Mouse (Mus musculus): Measurements from ENCODE around the gene 4931409K22Rik. TPM values are rescaled to one million over a fixed set of nuclear protein-coding genes. Genes with fewer than 3 reads are reported as not detected.
"Not testable (repeated sequence)": the region's sequence is repeated elsewhere in the genome, so short reads cannot be mapped to it uniquely, and the experiment has no call there.

The 4931409K22Rik gene
- total RNA-seq, 2 experiments from 2014 or later, result not detected

DNA sequence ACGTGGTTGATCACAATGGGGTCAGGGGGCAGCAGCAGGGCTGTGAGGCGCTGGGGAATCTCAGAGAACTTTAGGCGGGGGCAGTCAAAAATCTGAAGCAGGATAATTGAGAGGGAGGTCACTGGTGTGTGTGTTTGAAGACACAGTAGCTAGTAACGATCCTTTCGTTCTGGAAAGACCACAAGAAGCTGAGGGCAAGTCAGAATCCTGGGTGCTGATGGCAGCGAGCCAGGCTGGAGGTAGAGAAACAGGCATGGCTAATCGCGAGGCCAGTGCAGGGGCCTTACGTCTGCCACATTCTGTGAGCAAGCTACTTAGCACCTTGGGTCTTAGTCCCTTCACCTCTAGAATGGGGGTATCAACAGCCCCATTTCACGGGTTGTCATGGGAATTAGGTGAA lies 37.3 kb upstream of the 4931409K22Rik start:
- DNase-seq (ENCODE audit: low spot score), result no peak

DNA sequence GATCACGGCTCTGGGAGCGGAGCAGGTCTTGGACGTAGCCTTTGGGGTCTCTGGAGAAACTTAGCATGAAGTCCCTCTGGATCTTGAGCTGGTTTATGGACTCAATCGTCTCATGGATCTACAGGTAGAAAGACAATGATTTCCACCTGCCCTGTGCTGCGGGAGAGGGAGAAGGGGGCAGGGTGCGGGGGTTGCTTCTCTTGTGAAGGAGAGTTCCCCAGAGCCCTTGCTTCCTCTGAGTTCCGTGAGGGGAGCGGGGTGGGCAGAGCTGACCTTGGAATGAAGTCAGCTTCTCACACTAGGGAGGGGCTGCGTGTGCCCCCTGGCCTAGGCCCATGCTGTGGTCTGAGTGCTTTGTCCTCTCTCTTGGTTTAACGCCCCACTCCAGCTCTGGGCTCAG lies 36.6 kb upstream of the 4931409K22Rik start:
- no peak for DNase-seq (ENCODE audit: low spot score)

DNA sequence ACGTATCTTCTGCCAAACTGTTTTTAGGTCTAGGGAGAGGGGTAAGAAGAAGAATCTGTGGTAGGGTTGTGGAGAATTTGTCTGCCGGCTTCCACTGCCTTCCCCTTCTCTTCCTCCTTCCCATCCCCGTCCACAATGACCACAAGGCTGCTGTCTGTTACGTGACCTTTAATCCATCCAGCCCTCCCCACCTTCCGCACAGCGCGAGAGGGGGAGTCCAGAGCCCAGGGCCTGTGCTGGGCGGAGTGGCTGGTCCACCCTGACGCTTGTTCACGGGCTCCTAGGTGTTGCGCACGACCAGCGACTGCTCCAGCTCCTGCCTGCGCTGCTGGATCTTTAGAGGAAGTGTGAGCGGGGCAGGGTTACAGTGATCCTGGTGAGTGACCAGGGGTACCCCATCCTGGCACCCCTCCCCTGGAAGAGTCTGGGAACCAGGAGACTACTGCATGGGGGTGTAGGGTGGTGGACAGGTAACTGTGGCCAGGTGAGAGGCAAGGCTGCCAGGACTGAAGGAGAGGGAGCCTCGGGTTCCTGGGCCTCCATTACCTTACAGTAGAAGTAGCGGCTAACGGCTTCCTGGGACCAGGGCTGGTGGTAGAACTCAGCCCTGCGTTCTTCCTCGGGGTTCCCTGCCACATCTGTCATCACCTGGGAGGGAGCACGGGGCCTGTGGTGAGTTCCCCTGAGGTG lies 36.0 kb upstream of the 4931409K22Rik start:
- no peak for DNase-seq (ENCODE audit: low spot score)

DNA sequence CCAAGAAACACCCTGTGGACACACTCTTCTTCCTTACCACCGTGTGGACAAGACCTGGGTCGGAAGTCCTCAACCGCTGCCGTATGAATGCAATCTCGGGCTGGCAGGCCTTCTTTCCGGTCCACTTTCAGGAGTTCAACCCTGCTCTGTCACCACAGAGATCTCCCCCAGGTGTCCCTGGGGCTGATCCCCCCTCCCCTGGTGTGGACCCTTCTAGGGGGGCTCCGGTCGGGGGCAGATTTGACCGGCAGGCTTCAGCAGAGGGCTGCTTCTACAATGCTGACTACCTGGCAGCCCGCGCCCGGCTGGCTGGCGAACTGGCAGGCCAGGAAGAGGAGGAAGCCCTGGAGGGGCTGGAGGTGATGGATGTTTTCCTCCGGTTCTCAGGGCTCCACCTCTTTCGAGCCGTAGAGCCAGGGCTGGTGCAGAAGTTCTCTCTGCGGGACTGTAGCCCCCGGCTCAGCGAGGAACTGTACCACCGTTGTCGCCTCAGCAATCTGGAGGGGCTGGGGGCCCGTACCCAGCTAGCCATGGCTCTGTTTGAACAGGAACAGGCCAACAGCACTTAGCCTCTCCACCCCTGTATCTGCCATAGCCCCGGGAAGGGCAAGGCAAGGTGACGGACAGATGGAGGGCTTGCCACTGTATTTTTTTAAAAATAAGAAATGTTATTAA lies 35.3 kb upstream of the 4931409K22Rik start:
- DNase-seq (ENCODE audit: low spot score), result no peak

DNA sequence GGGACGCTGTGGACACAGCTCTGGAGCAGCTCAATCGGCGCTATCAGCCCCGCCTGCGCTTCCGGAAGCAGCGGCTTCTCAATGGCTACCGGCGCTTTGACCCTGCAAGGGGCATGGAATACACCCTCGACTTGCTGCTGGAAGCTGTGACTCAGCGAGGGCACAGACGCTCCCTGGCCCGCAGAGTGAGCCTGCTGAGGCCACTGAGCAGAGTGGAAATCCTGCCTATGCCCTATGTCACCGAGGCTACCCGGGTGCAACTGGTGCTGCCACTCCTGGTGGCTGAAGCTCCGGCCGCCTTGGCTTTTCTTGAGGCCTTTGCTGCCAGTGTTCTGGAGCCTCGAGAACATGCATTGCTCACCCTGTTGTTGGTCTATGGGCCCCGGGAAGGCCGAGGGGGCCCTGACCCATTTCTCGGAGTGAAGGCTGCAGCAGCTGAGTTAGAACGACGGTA lies 34.7 kb upstream of the 4931409K22Rik start:
- DNase-seq (ENCODE audit: low spot score), result no peak

DNA sequence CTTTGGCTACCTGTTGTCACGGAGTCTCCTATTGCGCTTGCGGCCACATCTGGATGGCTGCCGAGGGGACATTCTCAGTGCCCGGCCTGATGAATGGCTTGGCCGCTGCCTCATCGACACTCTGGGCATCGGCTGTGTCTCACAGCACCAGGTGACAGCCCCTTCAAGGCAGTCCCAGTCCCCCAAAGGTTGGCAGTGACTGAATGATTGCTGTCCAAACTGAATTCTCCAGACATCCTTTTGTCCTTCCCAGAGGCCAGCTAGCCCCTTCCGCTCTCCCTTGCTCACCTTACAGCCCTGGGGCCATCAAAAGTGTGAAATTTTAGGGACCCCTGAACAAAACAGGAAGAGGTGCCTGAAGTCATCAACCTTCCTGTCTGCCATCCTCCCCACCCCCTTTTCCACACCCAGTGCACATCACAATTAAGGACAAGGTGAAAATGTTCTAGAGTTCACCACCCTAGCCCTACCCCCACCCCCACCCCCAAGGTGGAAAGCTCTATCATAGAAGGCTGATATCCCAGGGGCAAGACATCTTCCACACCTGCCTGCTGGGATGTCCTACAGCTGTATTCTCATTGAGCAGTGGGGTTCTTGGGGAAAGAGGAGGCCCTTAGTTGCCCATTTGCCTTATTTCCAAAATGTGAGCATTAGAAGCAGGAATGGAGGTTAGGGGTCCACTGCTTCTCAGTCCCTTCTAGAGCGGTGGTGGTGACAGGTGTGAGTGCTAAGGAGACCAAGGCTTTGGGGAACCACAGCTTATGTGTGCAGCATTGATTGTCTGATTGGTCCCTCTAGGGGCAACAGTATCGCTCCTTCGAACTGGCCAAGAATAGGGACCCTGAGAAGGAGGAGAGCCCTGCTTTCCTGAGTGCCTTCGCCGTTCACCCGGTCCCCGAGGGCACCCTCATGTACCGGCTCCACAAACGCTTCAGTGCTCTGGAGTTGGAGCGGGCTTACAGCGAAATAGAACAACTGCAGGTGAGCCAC lies 33.2 kb upstream of the 4931409K22Rik start:
- DNase-seq (ENCODE audit: low spot score), result no peak

DNA sequence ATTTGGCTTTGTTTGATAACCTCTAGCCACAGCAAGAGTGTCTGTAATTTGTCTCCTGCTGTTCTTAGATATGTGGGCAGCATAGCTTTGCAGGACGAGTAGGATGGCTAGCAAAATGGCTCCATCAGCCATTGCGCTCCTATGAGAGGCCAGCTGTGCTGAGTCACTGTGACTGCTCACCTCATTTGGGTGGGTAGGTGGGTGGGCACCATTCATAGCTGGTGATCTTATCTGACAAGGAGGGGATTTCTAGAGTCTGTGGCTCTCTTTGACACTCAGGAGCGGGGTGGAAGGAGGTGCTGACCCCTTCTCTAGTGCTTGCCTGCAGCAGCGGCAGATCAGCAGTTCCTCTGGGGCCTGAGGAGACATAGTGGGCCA lies 30.6 kb upstream of the 4931409K22Rik start:
- DNase-seq (ENCODE audit: low spot score), result no peak

DNA sequence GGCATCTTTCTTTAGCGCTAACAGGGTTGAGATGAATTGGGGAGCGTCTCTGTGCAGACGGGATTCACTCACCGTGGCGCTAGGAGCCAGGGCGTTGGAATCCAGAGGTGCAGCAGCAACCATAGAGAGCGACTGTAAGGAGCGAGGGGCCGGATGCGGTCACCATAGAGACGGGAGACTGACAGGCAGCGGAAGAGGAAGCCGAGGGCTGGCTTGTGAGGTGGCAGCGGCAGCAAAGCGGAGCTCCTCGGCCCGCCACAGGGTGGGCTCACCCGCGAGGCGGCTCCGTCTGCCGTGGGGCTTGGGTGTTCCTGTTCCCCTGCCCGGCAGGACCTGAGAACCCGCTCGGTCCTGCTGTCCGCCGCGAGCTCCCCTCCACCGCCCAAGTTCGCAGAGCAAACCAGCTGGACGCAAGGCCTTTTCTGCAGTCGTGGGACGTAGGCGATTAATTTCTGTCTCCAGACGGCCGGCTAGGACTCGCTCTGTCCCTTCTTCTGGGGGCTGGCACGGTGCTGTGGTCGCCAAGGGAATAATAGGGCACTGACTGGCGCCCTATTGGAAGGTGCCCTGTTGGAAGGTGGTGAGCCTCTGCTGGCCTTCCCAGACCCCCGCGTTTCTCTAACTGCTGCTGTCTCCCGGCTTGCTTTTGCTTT lies 30.1 kb upstream of the 4931409K22Rik start, which contains the start of gene Chpf2:
Chpf2 (plus strand) TSS at position 195 of the 653 bp plus-strand sequence.
- peak; percentile 81 for DNase-seq (ENCODE audit: low spot score)

DNA sequence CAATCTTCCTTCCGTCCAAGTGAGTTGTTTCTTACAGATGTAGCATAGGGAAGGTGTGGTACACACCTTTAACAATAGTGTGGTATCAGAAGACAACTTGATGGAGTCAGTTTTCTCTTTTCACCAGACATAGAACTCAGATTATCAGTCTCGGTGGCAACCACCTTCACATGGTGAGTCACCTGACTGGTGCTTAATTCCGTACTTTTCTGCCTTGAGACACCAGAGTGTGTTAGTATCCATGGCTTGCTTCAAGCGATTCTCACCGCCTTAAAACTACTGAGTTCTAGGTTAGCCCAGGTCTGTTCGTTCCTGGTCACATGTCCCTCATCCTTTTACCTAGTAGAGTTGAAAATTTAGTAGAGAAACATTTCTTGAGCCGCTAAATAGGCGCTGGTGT lies 29.5 kb upstream of the 4931409K22Rik start:
- no peak for DNase-seq (ENCODE audit: low spot score)

DNA sequence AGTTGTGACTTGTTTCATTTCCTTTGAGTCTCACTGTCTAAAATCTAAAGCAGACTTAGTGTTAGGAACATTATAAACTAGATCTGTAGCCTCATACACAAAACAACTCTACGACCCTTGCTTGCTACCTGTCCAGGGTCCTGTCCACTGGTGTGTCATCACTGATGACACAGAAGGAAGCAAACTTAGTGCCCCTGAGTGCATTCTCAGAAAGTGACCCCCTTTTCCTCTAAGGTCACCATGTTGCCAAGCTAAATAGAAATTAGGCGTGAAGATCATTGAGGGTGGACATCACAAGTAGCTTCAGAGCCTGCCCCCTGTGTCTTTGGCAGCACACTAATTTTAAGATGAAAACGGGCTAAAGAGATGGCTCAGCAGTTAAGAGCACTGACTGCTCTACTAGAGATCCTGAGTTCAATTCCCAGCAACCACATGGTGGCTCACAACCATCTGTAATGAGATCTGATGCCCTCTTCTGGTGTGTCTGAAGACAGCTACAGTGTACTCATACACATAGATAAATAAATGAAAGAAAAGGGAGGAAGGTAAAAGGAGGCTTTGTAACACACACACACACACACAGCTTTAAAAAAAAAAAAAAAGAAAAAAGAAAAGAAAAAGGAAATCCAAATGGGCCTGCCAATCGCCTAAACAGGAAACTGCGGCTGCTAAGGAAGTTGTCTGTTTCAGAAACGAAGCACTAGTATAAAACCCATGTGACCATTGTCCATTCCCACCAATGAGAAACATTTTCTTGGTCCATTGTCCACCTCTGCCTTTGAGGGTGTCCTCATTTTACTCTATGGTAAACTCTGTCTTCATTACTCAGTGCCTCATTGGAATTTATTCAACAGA lies 21.7 kb upstream of the 4931409K22Rik start:
- DNase-seq (ENCODE audit: low spot score), result no peak

DNA sequence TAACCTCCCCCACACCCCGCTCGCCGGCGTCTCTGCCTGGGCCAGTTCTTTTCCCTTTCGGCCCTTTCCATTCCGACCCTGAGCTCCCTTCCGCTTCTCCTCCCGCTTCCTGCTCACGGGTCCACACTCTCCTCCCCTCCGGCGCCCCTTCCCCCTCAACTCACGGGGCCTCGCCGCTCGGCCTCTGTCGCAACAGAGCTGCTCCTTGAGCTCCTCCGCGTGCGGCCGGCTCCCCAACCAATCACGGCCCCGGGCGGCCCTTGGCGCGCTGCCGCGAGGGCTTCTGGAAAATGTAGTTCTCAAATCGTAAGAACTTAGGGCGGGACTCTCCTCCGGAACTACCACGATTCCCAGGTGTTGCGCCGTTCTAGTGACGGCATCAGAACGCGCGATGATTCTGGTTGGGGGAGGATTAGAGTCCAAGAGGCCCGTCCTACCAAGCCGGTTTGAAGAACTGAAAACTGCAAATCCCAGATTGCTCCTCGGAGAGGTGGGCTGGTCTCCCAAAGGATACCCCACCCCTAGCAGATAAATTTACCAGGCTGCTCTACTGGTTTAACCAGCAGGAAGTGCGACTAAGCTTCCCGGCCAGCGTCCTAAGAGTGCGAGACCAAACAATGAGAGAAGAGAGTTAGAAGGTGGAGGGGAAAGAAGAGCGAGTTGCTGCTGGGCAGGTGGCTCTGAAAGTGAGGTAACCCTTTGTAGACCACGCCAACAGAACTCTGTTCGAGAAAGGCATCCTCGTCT lies 20.7 kb upstream of the 4931409K22Rik start, which contains the start of gene Abcf2:
Abcf2 (minus strand) TSS at position 285 of the 747 bp plus-strand sequence.
- DNase-seq (ENCODE audit: low spot score), result peak; percentile 100

DNA sequence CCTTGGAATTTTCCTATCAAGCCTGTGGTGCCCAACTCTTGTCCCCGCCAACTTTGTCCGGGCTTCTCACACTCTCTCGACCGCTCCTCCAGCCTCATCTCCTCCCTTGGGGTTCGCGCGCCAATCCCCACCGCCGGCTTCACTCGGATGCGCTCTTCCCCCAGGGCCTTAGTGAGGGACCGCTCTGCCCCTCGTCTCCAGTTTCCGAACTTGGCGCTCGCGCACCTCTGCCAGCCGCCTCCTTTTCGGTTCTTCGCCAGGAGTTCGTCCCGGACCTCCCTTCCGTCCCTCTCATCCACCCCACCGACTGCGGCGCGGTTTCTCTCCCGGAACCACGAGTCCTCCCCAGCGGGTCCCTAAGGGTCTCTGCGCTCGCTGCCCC lies 20.2 kb upstream of the 4931409K22Rik start:
- DNase-seq (ENCODE audit: low spot score), result peak; percentile 47

DNA sequence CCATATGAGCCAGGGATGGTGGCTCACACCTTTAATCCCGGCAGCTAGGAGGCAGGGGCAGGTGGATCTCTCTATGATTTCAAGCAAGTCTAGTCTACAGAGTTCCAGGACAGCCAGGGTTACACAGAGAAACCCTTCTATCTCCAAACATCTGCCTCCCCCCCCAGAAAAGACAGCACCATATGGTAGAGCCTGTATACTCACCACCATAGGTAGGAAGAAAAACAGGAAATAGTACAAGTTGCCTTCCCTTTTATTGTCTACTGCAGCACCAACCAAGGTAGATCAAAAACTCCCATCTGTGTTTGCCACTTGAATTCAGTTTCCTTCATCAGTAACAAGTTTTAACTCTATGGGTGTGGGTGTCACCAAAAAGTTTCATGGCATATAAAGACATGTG lies 19.3 kb upstream of the 4931409K22Rik start:
- DNase-seq (ENCODE audit: low spot score), result no peak

DNA sequence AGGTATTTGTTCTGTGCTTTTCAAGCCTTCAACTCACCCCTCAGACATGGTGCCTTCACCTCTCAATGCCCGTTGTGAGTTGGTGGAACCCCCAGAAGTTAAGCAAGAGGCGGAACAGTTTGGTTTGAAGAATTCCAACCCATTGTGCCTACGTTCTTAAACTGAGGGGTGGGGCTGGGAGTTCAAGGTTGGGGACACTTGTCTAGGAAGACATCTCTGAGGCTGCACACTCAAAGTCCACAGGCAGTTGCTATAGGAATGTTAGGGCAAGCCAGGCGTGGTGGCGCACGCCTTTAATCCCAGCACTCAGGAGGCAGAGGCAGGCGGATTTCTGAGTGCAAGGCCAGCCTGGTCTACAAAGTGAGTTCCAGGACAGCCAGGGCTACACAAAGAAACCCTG lies 1.3 kb downstream of the 4931409K22Rik start:
- DNase-seq (ENCODE audit: low spot score), result not testable (repeated sequence)

DNA sequence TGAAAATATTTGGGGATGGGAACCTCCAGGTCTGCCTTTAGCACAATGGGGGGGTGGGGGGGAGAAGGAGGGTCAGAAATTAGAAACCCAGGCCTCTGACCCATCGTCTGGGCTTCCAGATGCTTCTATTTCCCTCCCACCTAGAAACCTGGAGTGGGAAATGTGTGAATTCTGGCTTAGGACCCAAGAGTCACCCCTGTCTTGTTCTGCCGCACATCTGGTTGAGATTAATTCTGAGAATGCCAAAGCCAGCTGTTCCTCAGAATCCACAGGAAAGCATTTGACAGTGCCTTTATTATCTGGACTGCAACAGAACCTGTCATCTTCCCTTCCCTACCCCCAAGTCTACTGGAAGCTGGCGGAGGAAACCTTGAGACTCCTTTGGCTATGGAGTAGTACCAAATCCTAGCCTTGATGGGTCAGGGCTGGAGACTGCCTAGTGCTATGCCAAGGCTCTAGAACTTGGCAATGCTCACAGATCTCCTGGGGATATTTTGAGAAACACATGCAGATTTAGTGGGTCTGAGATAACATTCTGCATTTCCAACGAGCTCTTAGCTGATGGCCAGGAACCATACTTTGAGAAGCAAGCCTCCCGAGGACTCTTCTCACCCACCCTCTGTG lies 2.9 kb downstream of the 4931409K22Rik start:
- no peak for DNase-seq (ENCODE audit: low spot score)

DNA sequence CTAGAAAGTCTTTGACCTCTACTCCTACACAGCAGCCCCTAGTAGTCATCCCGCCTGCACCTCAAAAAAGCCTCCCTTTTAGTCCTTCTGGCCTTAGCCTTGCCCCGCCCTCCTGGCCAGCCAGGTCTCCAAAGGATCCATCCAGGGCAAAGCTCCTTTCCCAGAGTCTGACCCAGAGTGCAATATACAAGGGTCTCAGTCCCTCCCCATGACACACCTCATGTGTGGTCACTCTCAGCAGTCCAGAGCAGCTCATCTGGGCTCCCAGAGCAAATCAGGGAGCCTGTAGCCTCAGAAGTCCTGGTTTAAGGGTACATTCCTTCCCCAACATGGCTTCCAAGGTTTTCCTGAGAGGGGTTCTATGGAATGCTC lies 5.3 kb downstream of the 4931409K22Rik start:
- no peak for DNase-seq (ENCODE audit: low spot score)

DNA sequence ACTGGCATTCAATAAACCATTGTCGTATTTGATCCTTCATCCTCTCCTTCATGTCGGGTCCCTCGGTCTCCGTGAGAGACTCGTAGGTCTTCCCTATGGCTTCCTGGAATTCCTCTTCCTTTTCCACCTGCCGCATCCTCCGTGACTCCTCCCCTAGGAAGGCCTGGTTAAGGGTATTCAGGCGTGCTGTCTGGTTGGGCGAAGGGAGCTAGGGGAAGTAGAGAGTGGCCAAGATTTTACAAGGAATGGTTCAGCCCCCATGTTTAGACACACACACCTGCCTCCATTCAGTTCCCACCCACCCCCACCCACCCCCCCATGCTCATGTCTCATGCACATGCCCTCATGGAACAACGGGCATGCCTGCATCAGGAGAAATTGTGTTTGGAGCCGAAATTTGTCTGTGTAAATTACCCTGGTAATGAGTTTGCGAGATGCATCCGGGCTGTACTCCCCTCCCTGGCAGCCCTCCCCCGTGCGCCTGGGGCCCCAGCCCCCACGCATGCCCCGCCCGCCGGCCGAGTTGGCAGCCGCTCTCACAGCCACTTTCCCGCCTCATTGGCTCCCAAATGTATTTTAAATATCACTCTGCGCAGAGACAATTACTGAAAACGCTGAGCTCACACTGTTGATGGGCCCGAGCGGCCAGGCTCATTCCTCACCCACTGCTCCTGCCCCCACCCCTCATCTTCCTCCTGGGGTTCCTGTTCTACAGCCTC lies 5.9 kb downstream of the 4931409K22Rik start:
- DNase-seq (ENCODE audit: low spot score), result no peak

DNA sequence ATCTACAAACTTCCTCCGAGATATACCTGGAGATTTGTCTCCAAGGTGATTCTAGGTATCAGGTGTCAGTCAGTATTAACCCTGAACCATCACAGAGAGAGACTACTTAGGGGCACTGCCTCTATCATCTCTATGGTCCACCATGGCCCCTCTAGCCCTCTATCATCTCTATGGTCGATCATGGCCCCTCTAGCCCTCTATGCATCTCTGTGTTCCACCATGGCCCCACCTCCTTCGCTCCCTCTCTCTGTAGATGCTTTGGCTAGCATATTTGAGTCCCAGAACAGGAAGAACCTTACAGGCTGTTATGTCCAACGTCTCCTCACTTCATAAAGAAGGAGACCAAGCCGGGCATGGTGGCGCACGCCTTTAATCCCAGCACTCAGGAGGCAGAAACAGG lies 14.0 kb downstream of the 4931409K22Rik start:
- DNase-seq (ENCODE audit: low spot score), result no peak

Data from gastrocnemius, adult 18-20 months (tissue).